In genomic region chr11:24361998-24362687, GRCm38 (mm10) we compare ENCODE assay signal across 12 mouse cellular contexts.
DNase-seq lines count a peak whose midpoint lies in the region; ATAC-seq lines count a peak whose summit lies in the region.
"Had no signal": no experiment of that assay in that cellular context is flagged by ENCODE, and none has a peak within 500 bp of the region (broad histone marks: within the 10 kb centered on the region; RNA-seq: fewer than 3 reads in every experiment).

No protein-coding gene starts in this region.

- no peaks in the 10 kb centered on the region for H3K36me3 ChIP-seq in heart, embryonic 12.5 days
- no peaks in the 10 kb centered on the region for H3K36me3 ChIP-seq in midbrain, embryonic 15.5 days (replicated peaks)

- ATAC-seq in heart, embryonic 12.5 days (ENCODE audit: insufficient number of reproducible peaks, low FRiP score): no peak
- ATAC-seq in midbrain, embryonic 15.5 days (replicated peaks): peak; percentile 65; the same call in 1 of the 2 replicates
- ATAC-seq: activated CD4-positive, CD25-positive, alpha-beta regulatory T cell, adult 4 months had no signal

- H3K4me1 ChIP-seq in heart, embryonic 12.5 days (replicated peaks): peaks cover 12% of the 10 kb centered on the region
- peaks cover 9% of the 10 kb centered on the region for H3K4me1 ChIP-seq in midbrain, embryonic 15.5 days

- no peak overlapping the region for H3K4me2 ChIP-seq in heart, embryonic 12.5 days
- no peak overlapping the region for H3K4me2 ChIP-seq in midbrain, embryonic 15.5 days

- H3K27me3 ChIP-seq in heart, embryonic 12.5 days (replicated peaks): no peaks in the 10 kb centered on the region
- no peaks in the 10 kb centered on the region for H3K27me3 ChIP-seq in midbrain, embryonic 15.5 days (replicated peaks)

- no peak overlapping the region for H3K27ac ChIP-seq in heart, embryonic 12.5 days (ENCODE audit: poor library complexity, severe bottlenecking)
- H3K27ac ChIP-seq in midbrain, embryonic 15.5 days: no peak overlapping the region

- WGBS in heart, embryonic 12.5 days: 56% methylated on average over 6 of the region's 6 CpGs
- 42% methylated on average over 6 of the region's 6 CpGs for WGBS in midbrain, embryonic 15.5 days

- no peak overlapping the region for H3K4me3 ChIP-seq in heart, embryonic 12.5 days
- no peak overlapping the region for H3K4me3 ChIP-seq in midbrain, embryonic 15.5 days

- H3K9me3 ChIP-seq in heart, embryonic 12.5 days (replicated peaks): no peaks in the 10 kb centered on the region
- no peaks in the 10 kb centered on the region for H3K9me3 ChIP-seq in midbrain, embryonic 15.5 days

- DNase-seq in heart, adult 11 months: peak; percentile 84
- DNase-seq in embryo, embryonic 11.5 days (ENCODE audit: low read depth, low spot score): peak; percentile 22
- DNase-seq in forelimb bud, embryonic 11.5 days (ENCODE audit: low read depth, low spot score): peak; percentile 48
- DNase-seq in adrenal gland, postnatal 25 days: no peak
- DNase-seq in kidney, postnatal 10 days: no peak
- DNase-seq in urinary bladder, postnatal 10 days (ENCODE audit: low spot score): no peak
- DNase-seq: cerebellum, adult 9-10 months; heart, postnatal 4 days; thymus, adult 18-20 months had no signal

- H3K9ac ChIP-seq in heart, embryonic 12.5 days: no peak overlapping the region
- H3K9ac ChIP-seq in midbrain, embryonic 15.5 days: no peak overlapping the region

Comparison
In these comparisons a context has a peak if more than half of its experiments do, and no peak if none do; other contexts are left out.
1. DNase-seq: peak in heart, adult 11 months (single experiment), embryo, embryonic 11.5 days (single experiment) and forelimb bud, embryonic 11.5 days (single experiment); none in adrenal gland, postnatal 25 days (single experiment), kidney, postnatal 10 days (single experiment) and urinary bladder, postnatal 10 days (single experiment).